Mouse (Mus musculus) lung, embryonic 14.5 days (tissue): ENCODE measurements at regions not wholly inside any gene's neighbourhood (a gene's known extent, or its start where the extent isn't known, plus 50 kb on each side); places are given as distances from the start of the nearest gene placed in this dataset.

Experiments
- ATAC-seq: fragments of 200-750 bp; cut with Nextera tagmentation; 2 replicates; pipeline ENCODE4 v1.8.0; 2017; ENCODE audit warnings: mild to moderate bottlenecking, moderate TSS enrichment, moderate library complexity; ENCODE audit not compliant: insufficient read depth
- DNase-seq: peaks from one replicate; pipeline ENCODE4 v3.0.0-alpha.2; 2015
- H3K27ac ChIP-seq: fragments of 300-500 bp; sonication (generic); 2 replicates; pipeline ENCODE4 v1.5.1; 2014; ENCODE audit warnings: low read depth, mild to moderate bottlenecking, moderate library complexity
- H3K27me3 ChIP-seq: fragments of 300-500 bp; sonication (generic); 2 replicates; pipeline ENCODE4 v1.6.1; 2014; ENCODE audit warnings: low read length, control low read depth; ENCODE audit not compliant: insufficient read depth
- H3K36me3 ChIP-seq: fragments of 300-500 bp; sonication (generic); 2 replicates; pipeline ENCODE4 v1.6.1; 2014; ENCODE audit warnings: control low read depth; ENCODE audit not compliant: insufficient read depth
- H3K4me1 ChIP-seq: fragments of 300-500 bp; sonication (generic); 2 replicates; pipeline ENCODE4 v1.6.1; 2014; ENCODE audit warnings: antibody characterized with exemption, control low read depth; ENCODE audit not compliant: insufficient read depth
- H3K4me2 ChIP-seq: fragments of 300-500 bp; sonication (generic); 2 replicates; pipeline ENCODE4 v1.6.1; 2014; ENCODE audit warnings: mild to moderate bottlenecking
- H3K4me3 ChIP-seq: fragments of 300-500 bp; sonication (generic); 2 replicates; pipeline ENCODE4 v1.5.1; 2014; ENCODE audit warnings: low read depth, low read length
- H3K9ac ChIP-seq: fragments of 300-500 bp; sonication (generic); 2 replicates; pipeline ENCODE4 v1.6.1; 2014
- H3K9me3 ChIP-seq: fragments of 300-500 bp; sonication (generic); 2 replicates; pipeline ENCODE4 v1.6.1; 2016; ENCODE audit warnings: low read depth, low read length, control low read depth
- CTCF ChIP-seq: IDR thresholded peaks from 2 replicates; pipeline ENCODE4 v1.5.1; 2016; ENCODE audit warnings: antibody characterized with exemption, low read depth
- WGBS: fragments of 180-500 bp; shearing (Covaris S2); extraction: QIAGEN DNeasy Blood & Tissue Kit; methylation state at CpG from one replicate; pipeline ENCODE4 v1.1.7; 2014; 5-methylcytosine and 5-hydroxymethylcytosine counted together

GRCm38 (mm10) chr3:139887265-139887664, 681.8 kb downstream of the Stpg2 start:
- no peak overlapping the region for H3K4me3 ChIP-seq
- H3K4me2 ChIP-seq, result no peak overlapping the region
- no peaks in the 10 kb centered on the region for H3K9me3 ChIP-seq
- 48% methylated on average over 5 of the region's 5 CpGs for WGBS
- DNase-seq, result no peak
- ATAC-seq, result no peak
- H3K4me1 ChIP-seq, result no peaks in the 10 kb centered on the region
- H3K27me3 ChIP-seq, result no peaks in the 10 kb centered on the region
- H3K27ac ChIP-seq, result no peak overlapping the region
- no peak overlapping the region for H3K9ac ChIP-seq
- no peaks in the 10 kb centered on the region for H3K36me3 ChIP-seq
- TF ChIP-seq CTCF, result no peak

- DNase-seq (no peak), ATAC-seq (no peak)
- no peaks in the 10 kb centered on the region for H3K4me1 ChIP-seq
- no peaks in the 10 kb centered on the region for H3K9me3 ChIP-seq
- no peak overlapping the region for H3K9ac ChIP-seq
- no peak overlapping the region for H3K27ac ChIP-seq
- TF ChIP-seq CTCF, result no peak
- H3K27me3 ChIP-seq, result no peaks in the 10 kb centered on the region
- H3K4me2 ChIP-seq, result no peak overlapping the region
- H3K4me3 ChIP-seq, result no peak overlapping the region
- no peaks in the 10 kb centered on the region for H3K36me3 ChIP-seq
- WGBS, result 58% methylated on average over 1 of the region's 1 CpGs
These were observed 683.0 kb downstream of the Stpg2 start for GRCm38 (mm10) chr3:139888537-139888936.

- no peak overlapping the region for H3K9ac ChIP-seq
- no peaks in the 10 kb centered on the region for H3K9me3 ChIP-seq
- TF ChIP-seq CTCF, result no peak
- DNase-seq (no peak), ATAC-seq (no peak)
- no peak overlapping the region for H3K4me2 ChIP-seq
- 67% methylated on average over 2 of the region's 2 CpGs for WGBS
- no peaks in the 10 kb centered on the region for H3K27me3 ChIP-seq
- no peak overlapping the region for H3K27ac ChIP-seq
- no peaks in the 10 kb centered on the region for H3K36me3 ChIP-seq
- no peak overlapping the region for H3K4me3 ChIP-seq
- no peaks in the 10 kb centered on the region for H3K4me1 ChIP-seq
These were observed 684.7 kb downstream of the Stpg2 start for GRCm38 (mm10) chr3:139890186-139890585.

GRCm38 (mm10) chr3:139897894-139898293, 692.4 kb downstream of the Stpg2 start:
- Histone ChIP-seq H3K27me3 (no peaks in the 10 kb centered on the region), H3K36me3 (no peaks in the 10 kb centered on the region), H3K4me2 (no peak overlapping the region), H3K9ac (no peak overlapping the region), H3K9me3 (no peaks in the 10 kb centered on the region), H3K4me1 (no peaks in the 10 kb centered on the region), H3K27ac (no peak overlapping the region), H3K4me3 (no peak overlapping the region)
- WGBS, result 90% methylated on average over 5 of the region's 5 CpGs
- ATAC-seq (no peak), DNase-seq (no peak)
- no peak for TF ChIP-seq CTCF

- no peak overlapping the region for H3K4me2 ChIP-seq
- 25% methylated on average over 5 of the region's 5 CpGs for WGBS
- H3K9me3 ChIP-seq, result no peaks in the 10 kb centered on the region
- H3K9ac ChIP-seq, result no peak overlapping the region
- TF ChIP-seq CTCF, result no peak
- DNase-seq (no peak), ATAC-seq (no peak)
- H3K4me3 ChIP-seq, result no peak overlapping the region
- H3K27ac ChIP-seq, result no peak overlapping the region
- no peaks in the 10 kb centered on the region for H3K4me1 ChIP-seq
- H3K36me3 ChIP-seq, result no peaks in the 10 kb centered on the region
- H3K27me3 ChIP-seq, result no peaks in the 10 kb centered on the region
These were observed 693.7 kb downstream of the Stpg2 start for GRCm38 (mm10) chr3:139899213-139899612.

GRCm38 (mm10) chr3:139913639-139914330, 708.3 kb downstream of the Stpg2 start:
- no peak overlapping the region for H3K27ac ChIP-seq
- no peaks in the 10 kb centered on the region for H3K9me3 ChIP-seq
- TF ChIP-seq CTCF, result no peak
- ATAC-seq, result no peak
- H3K4me1 ChIP-seq, result no peaks in the 10 kb centered on the region
- H3K4me3 ChIP-seq, result no peak overlapping the region
- 39% methylated on average over 2 of the region's 2 CpGs for WGBS
- H3K4me2 ChIP-seq, result no peak overlapping the region
- no peak overlapping the region for H3K9ac ChIP-seq
- DNase-seq, result no peak
- H3K27me3 ChIP-seq, result no peaks in the 10 kb centered on the region
- H3K36me3 ChIP-seq, result no peaks in the 10 kb centered on the region

DNA sequence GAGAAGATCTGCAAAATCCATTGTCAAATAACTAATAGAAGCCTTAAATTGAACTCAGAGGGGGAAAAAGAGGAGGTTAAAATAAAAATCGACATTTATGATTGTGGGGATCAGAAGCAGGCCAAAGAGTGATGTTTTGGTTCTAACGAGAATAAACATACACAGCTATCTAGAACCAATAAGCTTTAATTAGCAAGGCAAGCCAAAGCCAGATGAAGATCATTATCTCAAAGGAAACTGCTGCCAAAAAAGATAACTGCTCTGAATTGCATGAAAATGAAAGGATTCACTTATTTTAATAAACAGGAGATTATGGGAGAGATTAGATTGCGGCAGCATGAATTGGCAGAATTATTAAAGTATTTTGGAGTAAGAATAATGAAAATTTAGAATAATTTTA, 716.8 kb downstream of the Stpg2 start:
- Histone ChIP-seq H3K4me1 (no peaks in the 10 kb centered on the region), H3K36me3 (no peaks in the 10 kb centered on the region), H3K4me2 (no peak overlapping the region), H3K9ac (no peak overlapping the region), H3K27me3 (no peaks in the 10 kb centered on the region), H3K4me3 (no peak overlapping the region), H3K27ac (no peak overlapping the region), H3K9me3 (no peaks in the 10 kb centered on the region)
- WGBS, result 55% methylated on average over 3 of the region's 3 CpGs
- no peak for TF ChIP-seq CTCF
- ATAC-seq (no peak), DNase-seq (no peak)

DNA sequence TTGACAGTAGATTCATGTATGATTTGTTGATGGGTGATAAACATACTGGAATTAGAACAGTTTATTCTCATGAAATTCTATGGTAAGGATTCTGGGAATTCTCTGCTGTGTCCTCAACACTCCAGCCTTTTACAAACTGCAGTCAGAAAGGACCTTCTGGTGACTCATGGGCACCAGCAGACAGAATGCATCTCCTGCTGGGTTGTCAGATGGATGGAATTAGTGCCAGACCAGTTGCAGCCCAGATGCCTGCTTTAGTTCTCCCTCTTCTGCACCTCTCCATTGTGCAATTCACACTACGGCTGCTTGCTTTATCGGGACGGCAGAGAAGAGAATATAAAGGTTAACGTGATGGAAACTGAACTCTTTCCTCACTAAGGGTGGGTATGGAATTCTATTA, 727.5 kb downstream of the Stpg2 start:
- no peaks in the 10 kb centered on the region for H3K4me1 ChIP-seq
- no peaks in the 10 kb centered on the region for H3K9me3 ChIP-seq
- no peak overlapping the region for H3K27ac ChIP-seq
- ATAC-seq, result no peak
- no peaks in the 10 kb centered on the region for H3K36me3 ChIP-seq
- no peak overlapping the region for H3K4me3 ChIP-seq
- H3K9ac ChIP-seq, result no peak overlapping the region
- H3K27me3 ChIP-seq, result no peaks in the 10 kb centered on the region
- no peak overlapping the region for H3K4me2 ChIP-seq
- WGBS, result 91% methylated on average over 4 of the region's 4 CpGs
- DNase-seq, result no peak
- no peak for TF ChIP-seq CTCF
